Mouse (Mus musculus) CH12.LX (cell line): ENCODE measurements around the gene Gm10961. TPM values are rescaled to one million over a fixed set of nuclear protein-coding genes. Genes with fewer than 3 reads are reported as not detected.

Source experiments
- DNase-seq: peaks from one replicate; pipeline ENCODE4 v3.0.0-alpha.2; 2013; ENCODE audit errors: extremely low read depth
- H3K27ac ChIP-seq: 2 replicates; pipeline ENCODE4 v1.5.1; 2012; ENCODE audit warnings: low read depth, mild to moderate bottlenecking, control low read depth, moderate library complexity; ENCODE audit not compliant: insufficient read depth
- H3K27me3 ChIP-seq: replicated peaks from 2 replicates; pipeline ENCODE3; 2012; ENCODE audit warnings: inconsistent platforms
- H3K36me3 ChIP-seq, 2 experiments: replicated peaks in 1 of 2; 2 replicates each; pipeline versions ENCODE3 to v1.6.1; 2012; ENCODE audit warnings: inconsistent platforms in 1 of 2, low read length in 1 of 2, mild to moderate bottlenecking in 1 of 2, mixed read lengths in 1 of 2, moderate library complexity in 1 of 2; ENCODE audit not compliant: control insufficient read depth in 1 of 2, insufficient read depth in 1 of 2
- H3K4me1 ChIP-seq, 2 experiments: 2 replicates each; pipeline ENCODE4 v1.6.1; 2012; ENCODE audit warnings: inconsistent platforms in 1 of 2, moderate library complexity in 1 of 2; ENCODE audit not compliant: insufficient read depth in 2 of 2, control insufficient read depth in 1 of 2
- H3K4me2 ChIP-seq: 2 replicates; pipeline ENCODE4 v1.6.1; 2012; ENCODE audit warnings: low read depth, mild to moderate bottlenecking, control low read depth; ENCODE audit not compliant: poor library complexity, insufficient read depth, severe bottlenecking
- H3K4me3 ChIP-seq, 3 experiments: fragments of 150-350 bp in 1 of 3; sonication (generic) in 1 of 3; replicated peaks in 1 of 3; 2 replicates each; pipeline versions ENCODE3 to v1.5.1; 2011 to 2012; ENCODE audit warnings: low read depth in 2 of 3, low read length in 2 of 3, mild to moderate bottlenecking in 2 of 3, moderate library complexity in 2 of 3, control low read depth in 1 of 3, improper control_type of control experiment in 1 of 3, inconsistent platforms in 1 of 3, mixed read lengths in 1 of 3; ENCODE audit not compliant: poor library complexity in 1 of 3
- H3K79me2 ChIP-seq: replicated peaks from 2 replicates; pipeline ENCODE4 v1.6.1; 2012; ENCODE audit warnings: mild to moderate bottlenecking, moderate library complexity; ENCODE audit not compliant: control insufficient read depth, poor library complexity, insufficient read depth, severe bottlenecking; ENCODE audit errors: extremely low read depth
- H3K9ac ChIP-seq: 2 replicates; pipeline ENCODE4 v1.6.1; 2012; ENCODE audit warnings: low read depth, mild to moderate bottlenecking, control low read depth, moderate library complexity; ENCODE audit not compliant: insufficient read depth
- H3K9me3 ChIP-seq: replicated peaks from 2 replicates; pipeline ENCODE3; 2012; ENCODE audit warnings: low read length, inconsistent platforms, mixed read lengths
- CHD1 ChIP-seq: IDR thresholded peaks from 2 replicates; pipeline ENCODE4 v1.6.1; 2012; ENCODE audit warnings: low read depth, low read length, improper control_type of control experiment, inconsistent platforms
- CTCF ChIP-seq, 2 experiments: IDR thresholded peaks in 1 of 2; conservative IDR thresholded peaks in 1 of 2; 2 replicates each; pipeline ENCODE4 v1.5.1; 2011 to 2012; ENCODE audit warnings: low read depth in 2 of 2, low read length in 2 of 2, improper control_type of control experiment in 1 of 2, inconsistent platforms in 1 of 2, mild to moderate bottlenecking in 1 of 2, moderate library complexity in 1 of 2
- EP300 ChIP-seq: IDR thresholded peaks from 2 replicates; pipeline ENCODE4 v1.6.1; 2011; ENCODE audit warnings: low read length, improper control_type of control experiment
- ETS1 ChIP-seq: conservative IDR thresholded peaks from 2 replicates; pipeline ENCODE4 v1.6.1; 2012; ENCODE audit warnings: low read depth, mild to moderate bottlenecking, inconsistent platforms, low read length, improper control_type of control experiment, moderate library complexity
- GABPA ChIP-seq: IDR thresholded peaks from 2 replicates; pipeline ENCODE4 v1.6.1; 2012; ENCODE audit warnings: low read depth, low read length, improper control_type of control experiment, inconsistent platforms; ENCODE audit not compliant: insufficient replicate concordance
- IRF4 ChIP-seq: IDR thresholded peaks from 2 replicates; pipeline ENCODE4 v1.6.1; 2014; ENCODE audit warnings: low read depth, mild to moderate bottlenecking, inconsistent platforms, low read length, improper control_type of control experiment
- MAFK ChIP-seq: IDR thresholded peaks from 2 replicates; pipeline ENCODE4 v1.6.1; 2011; ENCODE audit warnings: low read length, improper control_type of control experiment; ENCODE audit not compliant: insufficient replicate concordance
- MAX ChIP-seq: IDR thresholded peaks from 2 replicates; pipeline ENCODE4 v1.6.1; 2011; ENCODE audit warnings: low read length, improper control_type of control experiment
- MYC ChIP-seq: IDR thresholded peaks from 2 replicates; pipeline ENCODE4 v1.6.1; 2011; ENCODE audit warnings: low read depth, mild to moderate bottlenecking, improper control_type of control experiment, low read length
- RCOR1 ChIP-seq: conservative IDR thresholded peaks from 2 replicates; pipeline ENCODE4 v1.6.1; 2012; ENCODE audit warnings: low read depth, mild to moderate bottlenecking, inconsistent platforms, low read length, improper control_type of control experiment
- USF2 ChIP-seq: conservative IDR thresholded peaks from 2 replicates; pipeline ENCODE4 v1.6.1; 2011; ENCODE audit warnings: low read depth, low read length, improper control_type of control experiment
- ZC3H11A ChIP-seq: IDR thresholded peaks from 2 replicates; pipeline ENCODE4 v1.6.1; 2012; ENCODE audit warnings: low read depth, mild to moderate bottlenecking, inconsistent platforms, low read length, improper control_type of control experiment
- ZNF384 ChIP-seq: IDR thresholded peaks from 2 replicates; pipeline ENCODE4 v1.6.1; 2012; ENCODE audit warnings: low read depth, low read length, improper control_type of control experiment, inconsistent platforms
- dilution Hi-C: fragments of 300-500 bp; cut with MboI; formaldehyde crosslinking; loops from 2 replicates; pipeline ENCODE4 v1.14.3; 2020; ENCODE audit warnings: low sequenced_read_pairs; ENCODE audit not compliant: extremely low pct_unique_long_range_greater_than_20kb, extremely low pct_ligation_motif_present
- in situ Hi-C: fragments of 300-500 bp; cut with MboI; formaldehyde crosslinking; loops from 3 replicates; pipeline ENCODE4 v1.14.3; 2019; ENCODE audit warnings: low sequenced_read_pairs, low pct_ligation_motif_present, low pct_unique_long_range_greater_than_20kb, mixed read lengths
- polyA plus RNA-seq: library from polyadenylated mRNA; unstranded; fragments of >175 nt; gene quantifications from 2 replicates; pipeline ENCODE4 v1.2.1, GENCODE M21; 2012; ENCODE audit warnings: low read depth; ENCODE audit not compliant: insufficient read length
- total RNA-seq, 2 experiments: library from RNA; depleted of rRNA; stranded (reverse); fragments of 300-350 nt in 1 of 2; fragments of >200 nt in 1 of 2; gene quantifications; 2 replicates each; pipeline ENCODE4 v1.2.3; 2012 to 2014

Gm10961 gene
- total and polyA plus RNA-seq, 3 experiments: not detected

DNA sequence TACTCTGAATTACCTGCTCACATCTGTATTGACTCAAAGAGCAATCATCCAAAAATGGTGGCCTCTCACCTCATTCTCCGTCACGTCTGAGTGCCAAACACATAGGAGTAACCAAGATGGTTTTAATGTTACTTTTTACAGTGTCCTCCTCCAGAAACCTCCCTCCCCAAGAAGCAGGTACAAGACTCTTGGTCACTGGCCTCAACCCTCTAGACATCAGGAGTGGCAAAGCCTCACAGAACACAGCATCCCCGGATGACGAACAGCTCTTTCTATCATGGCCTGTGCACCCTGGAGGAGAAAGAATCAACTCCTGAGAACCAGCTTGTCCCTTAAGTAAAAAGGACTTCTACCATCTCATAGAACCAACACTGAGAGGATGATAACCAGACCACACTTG is 1.7 kb downstream of the Gm10961 start:
- TF ChIP-seq CTCF (conservative IDR thresholded peaks at IDR 0.05 in 1 of 2, IDR thresholded peaks at IDR 0.05 in 1 of 2; ENCODE audit: low read depth in 2 of 2, low read length in 2 of 2) (no peak), ZNF384 (no peak), MAX (no peak)
- no peaks in the 10 kb centered on the region for H3K79me2 ChIP-seq
- no peak overlapping the region for H3K27ac ChIP-seq
- H3K9ac ChIP-seq: no peak overlapping the region
- H3K9me3 ChIP-seq: no peaks in the 10 kb centered on the region
- no peaks in the 10 kb centered on the region for H3K27me3 ChIP-seq
- dilution Hi-C loops: no loop called here
- peaks cover 3 to 22% of the 10 kb centered on the region in 2 experiments; a peak in 2 of 4 replicates for H3K4me1 ChIP-seq
- no peak overlapping the region for H3K4me2 ChIP-seq
- DNase-seq: no peak
- in situ Hi-C loops: no loop called here
- peaks cover 4 to 18% of the 10 kb centered on the region in 2 experiments for H3K36me3 ChIP-seq
- no peak overlapping the region for H3K4me3 ChIP-seq

DNA sequence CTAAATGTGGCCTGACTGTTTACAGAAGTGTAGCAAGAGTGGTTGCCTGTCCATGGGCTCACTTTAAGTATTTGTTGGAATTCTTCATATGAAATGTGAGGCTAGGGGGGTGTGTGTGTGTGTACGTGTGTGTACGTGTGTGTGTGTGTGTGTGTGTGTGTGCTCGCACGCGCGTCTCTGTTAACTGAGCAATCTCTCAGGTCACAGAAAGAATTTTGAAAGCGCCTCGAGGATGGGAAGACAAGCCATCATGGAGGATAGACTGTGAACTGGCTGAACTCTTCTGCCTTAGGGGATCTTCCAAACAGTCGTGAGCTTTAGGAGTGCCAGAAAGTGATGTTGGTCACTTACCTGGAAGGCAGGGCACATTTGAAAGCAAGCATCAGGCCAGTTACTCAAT is 2.8 kb downstream of the Gm10961 start:
- dilution Hi-C loops (no loop called here), in situ Hi-C loops (no loop called here)
- Histone ChIP-seq H3K9me3 (no peaks in the 10 kb centered on the region), H3K27me3 (no peaks in the 10 kb centered on the region), H3K4me3 (no peak overlapping the region), H3K4me2 (no peak overlapping the region), H3K4me1 (peaks cover 3 to 16% of the 10 kb centered on the region in 2 experiments; a peak in 2 of 4 replicates), H3K36me3 (peaks cover 3 to 7% of the 10 kb centered on the region in 2 experiments), H3K9ac (no peak overlapping the region), H3K79me2 (no peaks in the 10 kb centered on the region), H3K27ac (no peak overlapping the region)
- DNase-seq: no peak
- TF ChIP-seq IRF4 (no peak), GABPA (no peak), EP300 (no peak), RCOR1 (no peak), CHD1 (no peak), ZC3H11A (no peak), MAFK (no peak)

DNA sequence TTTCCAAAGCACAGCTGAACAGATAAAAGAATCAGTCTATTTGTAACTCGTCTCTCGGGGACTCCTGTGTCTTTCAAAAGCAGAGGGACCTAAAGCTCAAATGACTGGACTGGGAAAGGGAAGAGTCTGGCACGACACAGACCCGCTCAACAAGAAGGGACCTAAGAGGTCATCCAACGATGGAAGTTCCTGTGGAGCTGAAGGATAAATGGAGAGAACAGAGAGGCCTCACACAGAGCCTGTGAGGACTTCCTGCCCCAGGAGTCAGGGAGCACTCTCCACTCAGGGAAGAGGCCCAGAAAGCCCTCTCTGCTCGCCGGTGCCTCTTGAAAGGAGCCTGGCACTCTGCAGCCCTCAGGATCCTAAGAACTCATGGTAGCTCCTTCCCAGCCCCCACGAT is 4.7 kb downstream of the Gm10961 start:
- no peaks in the 10 kb centered on the region for H3K9me3 ChIP-seq
- in situ Hi-C loops: no loop called here
- no peaks in the 10 kb centered on the region for H3K79me2 ChIP-seq
- H3K4me3 ChIP-seq: no peak overlapping the region
- no peak overlapping the region for H3K9ac ChIP-seq
- H3K36me3 ChIP-seq: no peaks in the 10 kb centered on the region
- no peak for DNase-seq
- no peak overlapping the region for H3K4me2 ChIP-seq
- H3K4me1 ChIP-seq: no peaks in the 10 kb centered on the region
- no peaks in the 10 kb centered on the region for H3K27me3 ChIP-seq
- H3K27ac ChIP-seq: no peak overlapping the region
- dilution Hi-C loops: no loop called here
- TF ChIP-seq GABPA: no peak
- no peak for TF ChIP-seq MYC
- TF ChIP-seq ETS1: no peak
- TF ChIP-seq ZC3H11A: no peak
- TF ChIP-seq USF2: no peak
- TF ChIP-seq ZNF384: no peak
